Mouse (Mus musculus): ENCODE data around the gene Pdik1l. TPM values are rescaled to one million over a fixed set of nuclear protein-coding genes. Genes with fewer than 3 reads are reported as not detected.

Pdik1l gene
- polyA plus RNA-seq, 1 experiment from 2014 or later, result 31.9 TPM

DNA sequence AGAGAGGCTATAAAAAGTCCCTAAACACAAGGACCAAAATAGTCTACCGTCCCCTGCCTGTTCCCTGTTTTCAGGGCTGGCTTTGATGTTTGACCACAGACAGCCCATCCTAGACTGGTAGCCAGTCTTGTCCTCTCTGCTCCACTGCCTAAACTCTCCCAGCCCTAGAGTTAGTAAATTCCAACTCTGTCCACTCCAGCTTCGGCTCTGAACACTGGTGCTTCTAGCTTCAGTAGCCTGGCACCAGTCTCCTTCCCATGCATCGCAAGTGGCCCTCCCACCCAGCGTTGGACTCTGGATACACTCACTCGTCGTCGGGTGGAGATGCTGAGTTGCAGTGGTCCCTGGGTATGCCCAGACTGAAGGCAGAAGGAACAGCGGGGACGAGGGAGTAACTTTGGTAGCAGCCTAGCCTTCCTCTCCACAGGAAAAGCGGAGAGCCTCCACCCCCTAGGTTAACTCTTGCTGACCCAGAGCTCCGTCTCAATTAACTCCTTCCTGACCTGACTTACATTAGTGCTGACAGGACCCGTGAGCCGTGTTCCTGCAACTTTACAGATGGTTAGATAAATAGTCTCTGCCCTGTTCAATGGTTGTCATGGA, 33.9 kb downstream of the Pdik1l start, which contains the start of gene Grrp1:
Gene Grrp1, minus strand, starts transcription at position 385 of the 603 bp plus-strand sequence.
- Histone ChIP-seq H3K9ac (0 out of 2 replicates have a peak within 1 kb of the TSS, but pooled peaks have one; percentile 1), H3K9me3 (no peaks in the 10 kb centered on the region), H3K27ac (no peak within 1 kb of the TSS), H3K4me2 (replicated peaks) (peak within 1 kb of the TSS; percentile 84), H3K4me1 (peaks cover 78% of the 10 kb centered on the region), H3K36me3 (no peaks in the 10 kb centered on the region), H3K27me3 (replicated peaks) (peaks cover 63% of the 10 kb centered on the region), H3K4me3 (peak within 1 kb of the TSS; percentile 21)
- no peak for ATAC-seq (ENCODE audit: low FRiP score, low read depth)
- WGBS, result 1% methylated on average over 13 of the region's 13 CpGs

GRCm38 (mm10) chr4:134252911-134253721, 34.6 kb downstream of the Pdik1l start:
- no peak overlapping the region for H3K27ac ChIP-seq
- peak overlapping the region; percentile 21 for H3K4me3 ChIP-seq
- peak overlapping the region; percentile 84 for H3K4me2 ChIP-seq (replicated peaks)
- 0 out of 2 replicates have a peak overlapping the region, but pooled peaks have one; percentile 57 for H3K9ac ChIP-seq
- H3K9me3 ChIP-seq, result no peaks in the 10 kb centered on the region
- H3K27me3 ChIP-seq (replicated peaks), result peaks cover 67% of the 10 kb centered on the region
- peaks cover 78% of the 10 kb centered on the region for H3K4me1 ChIP-seq
- no peak for ATAC-seq (ENCODE audit: low FRiP score, low read depth)
- 1% methylated on average over 15 of the region's 15 CpGs for whole genome bisulfite sequencing
- no peaks in the 10 kb centered on the region for H3K36me3 ChIP-seq

DNA sequence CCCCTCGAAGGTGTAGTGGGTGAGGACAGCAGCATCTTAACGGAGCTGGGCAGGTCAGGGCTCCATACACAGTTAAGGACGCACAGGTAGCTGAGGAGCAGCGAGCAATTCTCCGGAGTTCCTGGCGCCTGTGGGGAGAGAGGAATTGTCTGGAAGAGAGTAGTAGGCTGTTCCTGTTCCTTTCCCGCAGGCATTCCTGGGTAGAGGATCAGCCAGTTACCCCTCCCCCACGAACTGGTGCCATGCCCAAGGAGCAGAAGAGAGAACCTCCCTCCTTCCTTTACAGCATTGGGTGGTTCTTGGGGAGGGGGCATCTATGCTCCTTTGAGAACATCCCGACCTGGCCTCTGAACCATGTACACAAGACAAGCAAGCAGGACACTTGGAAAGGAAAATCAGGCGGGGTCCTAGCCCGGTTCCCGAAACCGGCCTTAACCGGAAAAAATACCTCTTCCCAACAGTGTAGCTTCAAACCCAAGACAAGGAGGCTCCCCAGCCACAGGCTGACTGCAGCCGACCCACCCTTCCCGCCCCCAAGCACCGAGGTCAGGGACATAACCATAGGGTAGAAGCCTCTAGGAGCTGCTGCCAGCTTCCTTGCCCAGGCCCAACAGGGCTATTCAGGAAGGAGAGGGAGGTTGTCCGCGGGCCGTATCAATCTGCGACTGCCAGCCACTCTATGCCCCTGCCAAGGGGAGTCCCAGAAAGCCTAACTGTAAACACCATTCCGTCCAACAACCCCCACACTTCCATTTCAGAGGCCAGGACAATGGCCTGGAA, 35.4 kb downstream of the Pdik1l start:
- Histone ChIP-seq H3K9me3 (no peaks in the 10 kb centered on the region), H3K4me2 (replicated peaks) (peak overlapping the region; percentile 84), H3K36me3 (no peaks in the 10 kb centered on the region), H3K4me3 (peak overlapping the region; percentile 44), H3K9ac (peak overlapping the region; percentile 57), H3K27ac (no peak overlapping the region), H3K27me3 (replicated peaks) (peaks cover 71% of the 10 kb centered on the region), H3K4me1 (peaks cover 73% of the 10 kb centered on the region)
- 4% methylated on average over 22 of the region's 22 CpGs for WGBS
- no peak for ATAC-seq (ENCODE audit: low FRiP score, low read depth)

DNA sequence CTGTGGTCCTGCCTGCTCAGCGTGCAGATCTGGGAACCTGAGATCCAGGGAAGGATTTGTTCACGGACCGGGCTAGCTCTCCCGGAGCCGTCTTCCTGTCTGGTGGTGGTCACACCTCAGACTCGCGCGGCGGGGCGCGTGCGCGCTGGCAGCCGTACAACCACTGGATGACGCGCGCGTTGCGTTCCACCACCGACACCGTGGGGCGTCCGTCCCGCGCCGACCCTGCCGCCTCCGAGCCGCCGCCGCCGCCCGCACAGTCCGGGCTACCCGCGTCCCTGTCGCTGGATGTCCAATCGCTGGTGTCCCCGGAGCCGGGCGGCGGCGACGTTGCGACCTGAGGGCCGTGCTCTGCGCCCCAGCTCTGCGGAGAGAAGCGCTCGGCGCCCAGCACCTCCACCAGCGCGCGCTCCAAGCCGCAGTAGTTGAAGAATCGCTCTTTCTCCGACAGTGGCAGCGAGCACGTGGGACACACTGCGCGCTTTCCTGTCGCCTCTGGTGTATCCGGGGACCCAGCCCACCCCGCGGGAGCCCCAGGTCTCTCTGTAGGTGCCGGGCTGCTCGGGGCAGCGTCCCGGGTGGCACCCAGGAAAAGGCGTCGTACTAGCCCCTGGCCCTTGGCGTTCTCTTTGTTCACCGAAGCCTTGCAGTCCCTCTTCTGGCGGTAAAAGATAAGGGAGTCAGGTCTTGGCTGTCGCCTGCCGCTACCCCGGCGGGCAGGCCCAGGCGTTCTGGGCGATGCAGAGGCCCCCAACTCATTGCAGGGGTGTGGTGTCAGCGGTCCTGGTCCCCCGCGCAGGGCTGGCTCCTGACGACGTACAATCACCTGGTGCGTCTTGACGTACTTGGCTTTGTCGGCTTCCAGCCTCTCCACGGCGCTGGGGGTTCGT, 36.2 kb downstream of the Pdik1l start:
- peaks cover 64% of the 10 kb centered on the region for H3K4me1 ChIP-seq
- under 1% methylated on average over 91 of the region's 91 CpGs for WGBS
- H3K9ac ChIP-seq, result peak overlapping the region; percentile 57
- no peaks in the 10 kb centered on the region for H3K36me3 ChIP-seq
- H3K27ac ChIP-seq, result peak overlapping the region; percentile 21
- peak overlapping the region; percentile 84 for H3K4me2 ChIP-seq (replicated peaks)
- no peaks in the 10 kb centered on the region for H3K9me3 ChIP-seq
- peak overlapping the region; percentile 44 for H3K4me3 ChIP-seq
- peaks cover 79% of the 10 kb centered on the region for H3K27me3 ChIP-seq (replicated peaks)
- peak; percentile 38; the same call in 1 of the 2 replicates for ATAC-seq (ENCODE audit: low FRiP score, low read depth)

DNA sequence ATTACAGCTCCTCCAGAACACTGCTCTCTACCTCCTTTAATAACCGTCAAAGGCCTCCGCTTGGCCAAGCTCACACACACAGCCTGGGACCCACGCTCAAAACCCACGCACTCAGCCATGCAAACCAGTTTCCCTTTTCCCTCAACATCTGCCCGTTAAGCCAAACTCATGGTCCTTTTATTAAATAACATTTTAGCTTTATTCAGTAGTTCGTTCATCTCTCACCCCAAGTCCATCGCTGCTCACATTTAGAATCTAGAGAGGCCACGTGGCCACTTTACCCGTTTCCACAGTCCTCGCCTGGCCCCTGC, 36.8 kb downstream of the Pdik1l start:
- no peak for ATAC-seq (ENCODE audit: low FRiP score, low read depth)
- peak overlapping the region; percentile 84 for H3K4me2 ChIP-seq (replicated peaks)
- no peaks in the 10 kb centered on the region for H3K36me3 ChIP-seq
- no peak overlapping the region for H3K27ac ChIP-seq
- no peaks in the 10 kb centered on the region for H3K9me3 ChIP-seq
- H3K4me3 ChIP-seq, result peak overlapping the region; percentile 44
- 8% methylated on average over 10 of the region's 10 CpGs for WGBS
- H3K27me3 ChIP-seq (replicated peaks), result peaks cover 82% of the 10 kb centered on the region
- H3K9ac ChIP-seq, result peak overlapping the region; percentile 57; the same call in 1 of the 2 replicates
- H3K4me1 ChIP-seq, result peaks cover 63% of the 10 kb centered on the region

GRCm38 (mm10) chr4:134250116-134250929, 37.4 kb downstream of the Pdik1l start:
- Histone ChIP-seq H3K4me3 (peak overlapping the region; percentile 44), H3K9me3 (no peaks in the 10 kb centered on the region), H3K9ac (peak overlapping the region; percentile 57; the same call in 1 of the 2 replicates), H3K27ac (no peak overlapping the region), H3K4me1 (peaks cover 66% of the 10 kb centered on the region), H3K36me3 (no peaks in the 10 kb centered on the region), H3K27me3 (replicated peaks) (peaks cover 78% of the 10 kb centered on the region), H3K4me2 (replicated peaks) (peak overlapping the region; percentile 84)
- 6% methylated on average over 27 of the region's 27 CpGs for WGBS
- ATAC-seq (ENCODE audit: low FRiP score, low read depth), result no peak

GRCm38 (mm10) chr4:134249651-134250050, 38.0 kb downstream of the Pdik1l start:
- Histone ChIP-seq H3K4me2 (replicated peaks) (peak overlapping the region; percentile 84), H3K27me3 (replicated peaks) (peaks cover 75% of the 10 kb centered on the region), H3K9me3 (no peaks in the 10 kb centered on the region), H3K9ac (peak overlapping the region; percentile 44; the same call in 1 of the 2 replicates), H3K4me1 (peaks cover 65% of the 10 kb centered on the region), H3K4me3 (peak overlapping the region; percentile 36), H3K36me3 (no peaks in the 10 kb centered on the region), H3K27ac (no peak overlapping the region)
- peak; percentile 38; the same call in 1 of the 2 replicates for ATAC-seq (ENCODE audit: low FRiP score, low read depth)
- under 1% methylated on average over 30 of the region's 30 CpGs for WGBS

DNA sequence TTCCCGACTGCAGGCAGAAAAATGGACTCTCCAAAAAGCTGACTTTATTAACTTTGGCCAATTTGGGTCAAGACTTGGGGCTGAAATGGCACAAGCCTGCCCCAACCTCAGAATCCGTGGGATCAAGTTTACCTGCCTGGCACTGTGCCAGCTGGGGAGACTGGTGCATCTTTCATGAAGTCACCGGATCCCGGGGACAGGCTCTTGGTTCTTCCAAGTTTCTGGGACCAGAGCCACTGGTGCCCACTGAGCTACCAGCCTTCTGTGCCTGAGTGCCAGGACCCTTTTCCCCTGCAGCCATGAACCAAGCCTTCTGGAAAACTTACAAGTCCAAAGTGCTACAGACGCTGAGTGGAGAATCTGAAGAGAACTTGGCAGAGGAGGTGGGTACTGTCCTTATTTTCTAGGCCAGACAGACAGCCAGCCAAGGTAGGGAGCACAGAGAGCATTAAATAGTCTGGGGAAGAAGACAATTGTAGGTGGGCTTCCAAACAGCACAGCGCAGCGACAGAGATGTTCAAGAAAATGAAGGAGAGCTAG, 40.9 kb downstream of the Pdik1l start, which contains the start of gene Gm30191:
Gene Gm30191, plus strand, starts transcription at position 217 of the 540 bp plus-strand sequence.
- H3K4me2 ChIP-seq (replicated peaks), result peak within 1 kb of the TSS; percentile 98
- H3K36me3 ChIP-seq, result no peaks in the 10 kb centered on the region
- no peaks in the 10 kb centered on the region for H3K9me3 ChIP-seq
- ATAC-seq (ENCODE audit: low FRiP score, low read depth), result no peak
- peaks cover 47% of the 10 kb centered on the region for H3K4me1 ChIP-seq
- peak within 1 kb of the TSS; percentile 81 for H3K4me3 ChIP-seq
- no peak within 1 kb of the TSS for H3K27ac ChIP-seq
- 74% methylated on average over 7 of the region's 7 CpGs for WGBS
- peaks cover 48% of the 10 kb centered on the region for H3K27me3 ChIP-seq (replicated peaks)
- 0 out of 2 replicates have a peak within 1 kb of the TSS, but pooled peaks have one; percentile 84 for H3K9ac ChIP-seq

DNA sequence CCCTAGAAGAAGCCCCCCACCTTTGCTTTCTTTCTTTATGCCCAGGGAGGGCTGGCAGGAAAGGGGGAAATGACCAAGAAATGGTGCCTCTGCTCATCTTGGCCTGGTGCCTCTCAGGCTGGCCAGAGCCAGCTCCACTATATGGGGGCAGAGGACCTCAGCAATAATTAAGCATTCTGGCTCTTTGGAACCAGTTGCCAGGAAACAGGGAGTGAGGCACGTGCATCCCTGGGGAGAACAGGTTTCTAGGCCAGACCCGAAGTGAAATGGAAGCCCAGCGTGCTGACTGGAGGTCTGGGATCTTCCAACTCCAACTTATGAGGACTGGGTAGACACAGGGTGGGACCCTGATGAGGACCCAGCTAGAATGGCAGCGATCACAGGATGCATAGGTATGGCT, 41.4 kb downstream of the Pdik1l start:
- no peak for ATAC-seq (ENCODE audit: low FRiP score, low read depth)
- Histone ChIP-seq H3K4me1 (peaks cover 42% of the 10 kb centered on the region), H3K27ac (no peak overlapping the region), H3K27me3 (replicated peaks) (peaks cover 42% of the 10 kb centered on the region), H3K36me3 (no peaks in the 10 kb centered on the region), H3K9ac (no peak overlapping the region), H3K4me2 (replicated peaks) (peak overlapping the region; percentile 98), H3K9me3 (no peaks in the 10 kb centered on the region), H3K4me3 (no peak overlapping the region)
- 29% methylated on average over 4 of the region's 4 CpGs for WGBS

DNA sequence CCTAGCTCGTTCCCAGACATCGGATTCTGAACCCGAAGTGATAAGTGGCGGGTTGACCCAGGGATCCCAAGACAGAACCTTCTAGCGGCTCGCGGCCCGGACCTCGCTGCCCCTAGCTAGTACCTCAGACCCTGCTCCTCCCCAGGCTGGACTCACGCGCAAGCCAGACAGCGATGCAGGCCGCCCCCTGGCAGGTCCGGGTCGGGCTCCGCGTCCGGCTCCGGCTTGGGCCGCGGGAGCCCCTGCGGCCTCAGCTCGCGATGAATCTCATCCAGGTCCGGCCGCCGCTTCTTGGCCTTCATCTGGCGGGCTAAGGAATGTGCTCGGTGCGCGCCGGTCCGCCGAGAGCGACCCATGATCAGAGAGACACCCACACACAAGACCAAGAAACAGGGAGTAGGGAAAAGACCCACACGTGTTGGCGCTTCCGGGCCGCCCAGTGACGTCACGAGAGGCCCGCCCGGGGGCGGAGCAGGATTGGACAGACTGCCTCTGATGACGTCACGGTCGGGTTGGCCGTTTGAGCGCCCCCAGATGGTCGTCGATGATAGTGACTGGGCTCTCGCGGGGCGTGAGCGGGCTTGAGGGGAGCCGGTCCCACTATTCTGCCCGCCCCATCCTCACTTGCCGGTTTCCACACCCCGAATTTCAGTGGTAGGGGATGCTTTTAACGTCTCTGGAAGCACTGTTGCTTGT, 42.4 kb downstream of the Pdik1l start, which contains the start of gene Zfp593:
Gene Zfp593, minus strand, starts transcription at position 445 of the 696 bp plus-strand sequence.
- 0 out of 2 replicates have a peak within 1 kb of the TSS, but pooled peaks have one; percentile 26 for H3K27ac ChIP-seq
- peaks cover 32% of the 10 kb centered on the region for H3K4me1 ChIP-seq
- H3K4me2 ChIP-seq (replicated peaks), result peak within 1 kb of the TSS; percentile 98
- peak within 1 kb of the TSS; percentile 84 for H3K9ac ChIP-seq
- H3K4me3 ChIP-seq, result peak within 1 kb of the TSS; percentile 81
- under 1% methylated on average over 60 of the region's 60 CpGs for WGBS
- peak; percentile 71 for ATAC-seq (ENCODE audit: low FRiP score, low read depth)
- no peaks in the 10 kb centered on the region for H3K36me3 ChIP-seq
- H3K9me3 ChIP-seq, result no peaks in the 10 kb centered on the region
- H3K27me3 ChIP-seq (replicated peaks), result peaks cover 33% of the 10 kb centered on the region

All from neural tube, embryonic 12.5 days (tissue).